Mouse (Mus musculus) MEL (cell line): ENCODE measurements around the gene Map3k19.

Experiments used
- CTCF ChIP-seq, 3 experiments: IDR thresholded peaks in 2 of 3; conservative IDR thresholded peaks in 1 of 3; 2 replicates each; pipeline ENCODE4 v1.5.1; 2011 to 2012; ENCODE audit warnings: low read length in 3 of 3, low read depth in 2 of 3, mild to moderate bottlenecking in 2 of 3, improper control_type of control experiment in 1 of 3, inconsistent platforms in 1 of 3, mixed read lengths in 1 of 3, moderate library complexity in 1 of 3; ENCODE audit not compliant: control insufficient read depth in 1 of 3, insufficient read depth in 1 of 3, poor library complexity in 1 of 3, severe bottlenecking in 1 of 3
- MAX ChIP-seq: IDR thresholded peaks from 2 replicates; pipeline ENCODE4 v1.6.1; 2011; ENCODE audit warnings: low read length, improper control_type of control experiment
- MEF2A ChIP-seq: IDR thresholded peaks from 2 replicates; pipeline ENCODE4 v1.6.1; 2014; ENCODE audit warnings: low read depth, mild to moderate bottlenecking, inconsistent platforms, low read length, improper control_type of control experiment; ENCODE audit not compliant: poor library complexity, insufficient replicate concordance, severe bottlenecking; ENCODE audit errors: extremely low read depth
- POLR2A ChIP-seq, 2 experiments: IDR thresholded peaks; 2 replicates each; pipeline ENCODE4 v1.6.1; 2011 to 2012; ENCODE audit warnings: low read length in 2 of 2, mild to moderate bottlenecking in 2 of 2, control low read depth in 1 of 2, improper control_type of control experiment in 1 of 2, low read depth in 1 of 2, moderate library complexity in 1 of 2; ENCODE audit not compliant: control insufficient read depth in 1 of 2, insufficient read depth in 1 of 2, poor library complexity in 1 of 2
- USF1 ChIP-seq: IDR thresholded peaks from 2 replicates; pipeline ENCODE4 v1.6.1; 2014; ENCODE audit warnings: low read depth, mild to moderate bottlenecking, inconsistent platforms, low read length, improper control_type of control experiment, moderate library complexity
- ZKSCAN1 ChIP-seq: IDR thresholded peaks from 2 replicates; pipeline ENCODE4 v1.6.1; 2012; ENCODE audit warnings: low read depth, mild to moderate bottlenecking, inconsistent platforms, low read length, improper control_type of control experiment, moderate library complexity

GRCm38 (mm10) chr1:127802916-127803315 lies 51.9 kb downstream of the Map3k19 start:
- no peak for TF ChIP-seq MEF2A
- no peak for TF ChIP-seq CTCF (IDR thresholded peaks at IDR 0.05 in 2 of 3, conservative IDR thresholded peaks at IDR 0.05 in 1 of 3; ENCODE audit: control insufficient read depth in 1 of 3, insufficient read depth in 1 of 3, low read depth in 2 of 3, low read length in 3 of 3, poor library complexity in 1 of 3, severe bottlenecking in 1 of 3)
- TF ChIP-seq MAX: no peak
- no peak for TF ChIP-seq USF1
- TF ChIP-seq POLR2A (IDR thresholded peaks at IDR 0.05; ENCODE audit: control insufficient read depth in 1 of 2, insufficient read depth in 1 of 2, low read depth in 1 of 2, low read length in 2 of 2, poor library complexity in 1 of 2): no peak
- no peak for TF ChIP-seq ZKSCAN1
